Mouse (Mus musculus) hindbrain, embryonic 12.5 days (tissue): ENCODE data around the gene Gm11237. TPM values are rescaled to one million over a fixed set of nuclear protein-coding genes. Genes with fewer than 3 reads are reported as not detected.
"Not testable (repeated sequence)": the region's sequence is repeated elsewhere in the genome, so short reads cannot be mapped to it uniquely, and the experiment has no call there.

Source experiments
- ATAC-seq: fragments of 200-750 bp; cut with Nextera tagmentation; 2 replicates; pipeline ENCODE4 v1.8.0; 2017; ENCODE audit warnings: moderate TSS enrichment; ENCODE audit not compliant: low FRiP score
- H3K27ac ChIP-seq: fragments of 300-500 bp; sonication (generic); 2 replicates; pipeline ENCODE4 v1.5.1; 2016; ENCODE audit warnings: mild to moderate bottlenecking
- H3K27me3 ChIP-seq: fragments of 300-500 bp; sonication (generic); 2 replicates; pipeline ENCODE4 v1.6.1; 2016; ENCODE audit warnings: mild to moderate bottlenecking
- H3K36me3 ChIP-seq: fragments of 300-500 bp; sonication (generic); 2 replicates; pipeline ENCODE4 v1.6.1; 2016; ENCODE audit warnings: mild to moderate bottlenecking
- H3K4me1 ChIP-seq: fragments of 300-500 bp; sonication (generic); 2 replicates; pipeline ENCODE4 v1.6.1; 2016
- H3K4me2 ChIP-seq: fragments of 300-500 bp; sonication (generic); replicated peaks from 2 replicates; pipeline ENCODE4 v1.6.1; 2016; ENCODE audit warnings: mild to moderate bottlenecking
- H3K4me3 ChIP-seq: fragments of 300-500 bp; sonication (generic); 2 replicates; pipeline ENCODE4 v1.5.1; 2016; ENCODE audit warnings: mild to moderate bottlenecking
- H3K9ac ChIP-seq: fragments of 300-500 bp; sonication (generic); 2 replicates; pipeline ENCODE4 v1.6.1; 2016; ENCODE audit warnings: mild to moderate bottlenecking, moderate library complexity
- H3K9me3 ChIP-seq: fragments of 300-500 bp; sonication (generic); replicated peaks from 2 replicates; pipeline ENCODE4 v1.6.1; 2016; ENCODE audit warnings: mild to moderate bottlenecking
- WGBS: fragments of 180-500 bp; shearing (Covaris S2); methylation state at CpG from one replicate; pipeline ENCODE4 v1.1.7; 2016; 5-methylcytosine and 5-hydroxymethylcytosine counted together
- polyA plus RNA-seq: library from polyadenylated mRNA; unstranded; fragments of >200 nt; fragmentation: Nextera tagmentation; extraction: Ambion mirVana; gene quantifications from 2 replicates; pipeline ENCODE4 v1.2.1, GENCODE M21; 2016

Gm11237 gene
- polyA plus RNA-seq = not detected in 2 replicates

DNA sequence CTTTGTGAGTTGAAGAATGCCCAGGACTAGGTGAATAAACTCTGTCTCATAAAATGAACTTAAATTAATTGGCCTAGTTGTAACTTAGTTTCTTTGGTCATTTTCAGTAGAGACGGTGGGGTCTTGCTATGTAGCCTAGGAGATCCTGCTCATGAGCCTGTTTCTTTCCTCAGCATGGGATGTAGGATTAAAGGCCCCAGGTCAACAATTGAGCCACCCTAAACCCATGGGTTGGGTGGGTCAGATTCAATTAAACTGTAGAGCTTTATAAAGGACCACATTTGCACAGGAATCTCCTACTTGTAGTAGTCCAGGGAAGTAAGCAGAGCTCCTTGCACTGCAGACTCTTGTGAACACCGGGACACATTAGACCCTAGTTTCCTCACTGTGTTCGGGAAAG, at the start of gene Gm11237:
Gene Gm11237 (plus strand): TSS at position 301 of the 400 bp plus-strand sequence.
- ATAC-seq, H3K9ac ChIP-seq, H3K4me2 ChIP-seq, H3K4me3 ChIP-seq, H3K4me1 ChIP-seq, H3K9me3 ChIP-seq, H3K36me3 ChIP-seq, H3K27me3 ChIP-seq, H3K27ac ChIP-seq: not testable (repeated sequence)
- no CpG with 5 or more reads among the region's 3 CpGs for WGBS

DNA sequence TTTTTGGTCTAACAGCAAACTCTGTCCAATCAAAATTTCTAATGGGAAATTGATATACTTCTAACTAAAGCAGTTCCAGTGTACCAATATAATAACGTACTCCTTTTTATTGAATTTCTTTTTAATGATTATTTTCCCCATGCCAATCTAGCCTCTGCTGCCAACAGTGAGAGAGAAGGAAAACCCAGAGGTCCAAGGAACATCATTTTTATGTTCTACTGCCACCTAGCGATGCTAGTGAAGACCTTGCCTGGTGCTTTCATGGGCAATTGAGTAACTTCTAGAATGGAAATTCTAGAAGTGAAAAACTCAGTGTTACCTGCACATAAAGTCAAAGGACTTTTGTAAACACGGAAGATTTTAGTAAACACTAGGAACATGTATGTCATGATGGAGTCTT, 23.5 kb upstream of the Gm11237 start:
- no peaks in the 10 kb centered on the region for H3K36me3 ChIP-seq
- no peak overlapping the region for H3K4me2 ChIP-seq
- H3K27ac ChIP-seq = no peak overlapping the region
- H3K9me3 ChIP-seq = no peaks in the 10 kb centered on the region
- no peak overlapping the region for H3K9ac ChIP-seq
- no peaks in the 10 kb centered on the region for H3K4me1 ChIP-seq
- 5% methylated on average over 3 of the region's 3 CpGs for WGBS
- ATAC-seq = peak; percentile 73; the same call in 1 of the 2 replicates
- no peak overlapping the region for H3K4me3 ChIP-seq
- no peaks in the 10 kb centered on the region for H3K27me3 ChIP-seq

DNA sequence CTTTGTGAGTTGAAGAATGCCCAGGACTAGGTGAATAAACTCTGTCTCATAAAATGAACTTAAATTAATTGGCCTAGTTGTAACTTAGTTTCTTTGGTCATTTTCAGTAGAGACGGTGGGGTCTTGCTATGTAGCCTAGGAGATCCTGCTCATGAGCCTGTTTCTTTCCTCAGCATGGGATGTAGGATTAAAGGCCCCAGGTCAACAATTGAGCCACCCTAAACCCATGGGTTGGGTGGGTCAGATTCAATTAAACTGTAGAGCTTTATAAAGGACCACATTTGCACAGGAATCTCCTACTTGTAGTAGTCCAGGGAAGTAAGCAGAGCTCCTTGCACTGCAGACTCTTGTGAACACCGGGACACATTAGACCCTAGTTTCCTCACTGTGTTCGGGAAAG, 15.2 kb upstream of the Gm11237 start, which contains the start of gene Gm11238:
Gene Gm11238 (plus strand): TSS at position 301 of the 400 bp plus-strand sequence.
- not testable (repeated sequence) for H3K4me2 ChIP-seq, H3K4me3 ChIP-seq, H3K27me3 ChIP-seq, ATAC-seq, H3K36me3 ChIP-seq, H3K27ac ChIP-seq, H3K9ac ChIP-seq, H3K4me1 ChIP-seq, H3K9me3 ChIP-seq
- no CpG with 5 or more reads among the region's 3 CpGs for WGBS

DNA sequence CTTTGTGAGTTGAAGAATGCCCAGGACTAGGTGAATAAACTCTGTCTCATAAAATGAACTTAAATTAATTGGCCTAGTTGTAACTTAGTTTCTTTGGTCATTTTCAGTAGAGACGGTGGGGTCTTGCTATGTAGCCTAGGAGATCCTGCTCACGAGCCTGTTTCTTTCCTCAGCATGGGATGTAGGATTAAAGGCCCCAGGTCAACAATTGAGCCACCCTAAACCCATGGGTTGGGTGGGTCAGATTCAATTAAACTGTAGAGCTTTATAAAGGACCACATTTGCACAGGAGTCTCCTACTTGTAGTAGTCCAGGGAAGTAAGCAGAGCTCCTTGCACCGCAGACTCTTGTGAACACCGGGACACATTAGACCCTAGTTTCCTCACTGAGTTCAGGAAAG, 15.0 kb downstream of the Gm11237 start, which contains the start of gene Gm11236:
Gene Gm11236 (plus strand): TSS at position 301 of the 400 bp plus-strand sequence.
- H3K36me3 ChIP-seq, ATAC-seq, H3K4me1 ChIP-seq, H3K27ac ChIP-seq, H3K4me2 ChIP-seq, H3K27me3 ChIP-seq, H3K9me3 ChIP-seq, H3K9ac ChIP-seq, H3K4me3 ChIP-seq: not testable (repeated sequence)
- WGBS = no CpG with 5 or more reads among the region's 4 CpGs

DNA sequence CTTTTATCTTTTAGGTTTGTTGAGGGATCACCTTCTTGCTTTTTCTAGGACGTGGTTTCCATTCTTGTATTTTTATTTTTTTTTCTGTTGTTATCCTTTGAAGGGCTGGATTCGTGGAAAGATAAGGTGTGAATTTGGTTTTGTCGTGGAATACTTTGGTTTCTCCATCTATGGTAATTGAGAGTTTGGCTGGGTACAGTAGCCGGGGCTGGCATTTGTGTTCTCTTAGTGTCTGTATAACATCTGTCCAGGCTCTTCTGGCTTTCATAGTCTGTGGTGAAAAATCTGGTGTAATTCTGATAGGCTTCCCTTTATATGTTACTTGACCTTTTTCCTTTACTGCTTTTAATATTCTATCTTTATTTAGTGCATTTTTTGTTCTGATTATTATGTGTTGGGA, 39.1 kb downstream of the Gm11237 start:
- H3K9ac ChIP-seq, H3K4me1 ChIP-seq, H3K36me3 ChIP-seq, H3K27ac ChIP-seq, H3K9me3 ChIP-seq, H3K4me2 ChIP-seq, ATAC-seq, H3K4me3 ChIP-seq, H3K27me3 ChIP-seq: not testable (repeated sequence)
- WGBS = 86% methylated on average over 4 of the region's 4 CpGs

DNA sequence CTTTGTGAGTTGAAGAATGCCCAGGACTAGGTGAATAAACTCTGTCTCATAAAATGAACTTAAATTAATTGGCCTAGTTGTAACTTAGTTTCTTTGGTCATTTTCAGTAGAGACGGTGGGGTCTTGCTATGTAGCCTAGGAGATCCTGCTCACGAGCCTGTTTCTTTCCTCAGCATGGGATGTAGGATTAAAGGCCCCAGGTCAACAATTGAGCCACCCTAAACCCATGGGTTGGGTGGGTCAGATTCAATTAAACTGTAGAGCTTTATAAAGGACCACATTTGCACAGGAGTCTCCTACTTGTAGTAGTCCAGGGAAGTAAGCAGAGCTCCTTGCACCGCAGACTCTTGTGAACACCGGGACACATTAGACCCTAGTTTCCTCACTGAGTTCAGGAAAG, 45.3 kb downstream of the Gm11237 start, which contains the start of gene Gm11239:
Gene Gm11239 (plus strand): TSS at position 301 of the 400 bp plus-strand sequence.
- not testable (repeated sequence) for ATAC-seq

More for the DNA sequence above, 45.3 kb downstream of the Gm11237 start, which contains the start of gene Gm11239:
- not testable (repeated sequence) for H3K9ac ChIP-seq, H3K4me1 ChIP-seq, H3K36me3 ChIP-seq, H3K4me3 ChIP-seq, H3K27ac ChIP-seq, H3K27me3 ChIP-seq, H3K9me3 ChIP-seq, H3K4me2 ChIP-seq
- no CpG with 5 or more reads among the region's 4 CpGs for whole genome bisulfite sequencing

Other genes with a start within 250 kb of the Gm11237 start
- not detected in 2 replicates for gene Gm11487, start 217.9 kb upstream of the Gm11237 start, polyA plus RNA-seq
- gene Gm11238, start 15.1 kb upstream of the Gm11237 start, polyA plus RNA-seq = not detected in 2 replicates
- gene Gm11236, start 15.1 kb downstream of the Gm11237 start, polyA plus RNA-seq = not detected in 2 replicates
- gene Gm11239, start 45.4 kb downstream of the Gm11237 start, polyA plus RNA-seq = not detected in 2 replicates
- gene Gm428, start 60.5 kb downstream of the Gm11237 start, polyA plus RNA-seq = not detected in 2 replicates
- 1.3 and 2.0 TPM in 2 replicates for gene Rasef, start 168.0 kb downstream of the Gm11237 start, polyA plus RNA-seq